Mouse (Mus musculus): Measurements from ENCODE around the gene Rhoj. TPM values are rescaled to one million over a fixed set of nuclear protein-coding genes. Genes with fewer than 3 reads are reported as not detected.
"Not testable (repeated sequence)": the region's sequence is repeated elsewhere in the genome, so short reads cannot be mapped to it uniquely, and the experiment has no call there.

Gene Rhoj
- polyA plus RNA-seq, 1 experiment from 2014 or later, result 26.0 TPM

DNA sequence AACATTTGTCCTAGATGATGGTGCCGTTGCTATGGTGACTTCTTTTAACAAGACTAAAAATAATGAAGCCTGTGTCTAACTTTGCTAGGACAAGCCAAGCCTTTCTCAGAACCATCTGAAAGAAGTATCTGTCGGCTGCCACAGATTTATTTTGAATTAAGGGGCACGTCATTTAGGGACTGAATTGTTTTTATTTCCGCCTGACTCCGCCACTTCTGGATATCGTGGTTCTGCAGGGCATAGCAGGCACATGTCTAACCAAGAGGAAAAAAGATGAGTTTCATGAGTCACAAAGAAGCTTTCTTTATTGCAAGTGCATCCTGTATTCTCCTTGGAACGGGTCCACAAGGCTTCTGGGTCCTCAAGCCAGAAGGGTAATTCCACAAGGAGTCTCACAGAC, 116.2 kb downstream of the Rhoj start:
- H3K9me3 ChIP-seq, result no peaks in the 10 kb centered on the region
- H3K27ac ChIP-seq, result no peak overlapping the region
- H3K4me1 ChIP-seq, result no peaks in the 10 kb centered on the region
- WGBS, result 75% methylated on average over 7 of the region's 7 CpGs
- no peaks in the 10 kb centered on the region for H3K27me3 ChIP-seq (ENCODE audit: insufficient read depth, poor library complexity, severe bottlenecking)
- no peak for DNase-seq (ENCODE audit: low spot score)
- H3K36me3 ChIP-seq, result no peaks in the 10 kb centered on the region
- H3K4me3 ChIP-seq, result no peak overlapping the region

DNA sequence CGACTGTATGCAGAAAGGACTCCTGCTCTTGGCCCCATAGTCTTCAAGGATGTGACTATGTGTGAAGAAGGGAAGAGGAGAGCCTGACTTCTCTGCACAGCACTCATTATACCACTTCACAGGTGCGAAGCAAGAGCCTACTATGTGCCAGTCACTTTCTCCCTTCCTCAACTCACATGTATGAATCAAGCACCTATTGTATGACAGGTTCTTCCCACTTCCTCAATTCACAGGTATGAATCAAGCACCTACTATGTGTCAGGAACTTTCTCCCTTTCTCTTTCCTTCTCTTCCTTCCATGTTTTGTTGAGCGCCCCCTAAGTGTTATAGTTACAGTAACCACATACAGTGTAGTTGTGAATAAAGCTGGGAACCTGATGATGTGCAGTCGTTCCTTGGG, 116.7 kb downstream of the Rhoj start:
- Histone ChIP-seq H3K4me3 (no peak overlapping the region), H3K27me3 (ENCODE audit: insufficient read depth, poor library complexity, severe bottlenecking) (no peaks in the 10 kb centered on the region), H3K9me3 (no peaks in the 10 kb centered on the region), H3K27ac (no peak overlapping the region), H3K4me1 (no peaks in the 10 kb centered on the region), H3K36me3 (no peaks in the 10 kb centered on the region)
- no peak for DNase-seq (ENCODE audit: low spot score)
- 82% methylated on average over 4 of the region's 4 CpGs for WGBS

DNA sequence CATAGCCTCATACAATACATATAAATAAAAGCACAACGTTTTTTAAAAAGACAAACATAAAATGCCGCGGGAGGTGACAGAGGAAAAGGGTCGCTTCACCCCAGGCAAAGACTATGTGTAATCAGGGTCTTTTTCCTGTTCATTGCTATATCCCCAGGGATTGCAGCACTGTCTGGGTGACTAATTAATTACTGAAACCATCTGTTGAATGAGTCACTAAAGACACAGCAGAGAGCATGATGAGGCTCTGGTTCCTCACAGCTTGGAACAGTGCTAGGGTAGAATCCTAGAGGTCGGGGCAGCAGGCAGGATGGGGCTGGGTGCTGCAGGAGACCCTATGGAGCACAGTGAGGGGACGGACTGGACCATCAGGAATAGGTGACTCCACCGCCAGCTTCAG, 117.8 kb downstream of the Rhoj start:
- DNase-seq (ENCODE audit: low spot score), result no peak

DNA sequence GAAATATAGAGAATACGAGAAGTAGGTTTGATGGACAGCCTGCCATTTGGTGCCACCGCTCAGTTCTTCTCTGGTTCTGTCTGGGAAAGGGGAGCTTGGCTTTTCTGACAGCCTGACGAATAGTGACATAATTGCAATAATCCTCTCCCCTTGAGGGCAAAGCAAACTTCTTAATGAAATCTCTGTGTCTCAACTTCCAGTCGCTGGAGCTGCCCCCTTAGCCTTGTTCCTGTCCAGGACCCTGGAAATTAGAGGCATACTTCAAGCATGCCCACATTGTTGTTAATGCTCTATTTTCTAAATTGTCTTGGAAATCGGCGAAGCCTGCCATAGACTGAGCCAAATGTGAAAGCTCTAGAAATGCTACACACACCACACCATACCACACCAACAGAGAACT, 120.6 kb downstream of the Rhoj start:
- H3K27ac ChIP-seq, result no peak overlapping the region
- H3K9me3 ChIP-seq, result no peaks in the 10 kb centered on the region
- no peak for DNase-seq (ENCODE audit: low spot score)
- H3K4me1 ChIP-seq, result no peaks in the 10 kb centered on the region
- no peak overlapping the region for H3K4me3 ChIP-seq
- WGBS, result 86% methylated on average over 6 of the region's 6 CpGs
- no peaks in the 10 kb centered on the region for H3K27me3 ChIP-seq (ENCODE audit: insufficient read depth, poor library complexity, severe bottlenecking)
- no peaks in the 10 kb centered on the region for H3K36me3 ChIP-seq

More for the DNA sequence above, 117.8 kb downstream of the Rhoj start:
- Histone ChIP-seq H3K4me3 (no peak overlapping the region), H3K4me1 (no peaks in the 10 kb centered on the region), H3K9me3 (no peaks in the 10 kb centered on the region), H3K27me3 (ENCODE audit: insufficient read depth, poor library complexity, severe bottlenecking) (no peaks in the 10 kb centered on the region), H3K27ac (no peak overlapping the region), H3K36me3 (no peaks in the 10 kb centered on the region)
- WGBS, result 80% methylated on average over 7 of the region's 7 CpGs

DNA sequence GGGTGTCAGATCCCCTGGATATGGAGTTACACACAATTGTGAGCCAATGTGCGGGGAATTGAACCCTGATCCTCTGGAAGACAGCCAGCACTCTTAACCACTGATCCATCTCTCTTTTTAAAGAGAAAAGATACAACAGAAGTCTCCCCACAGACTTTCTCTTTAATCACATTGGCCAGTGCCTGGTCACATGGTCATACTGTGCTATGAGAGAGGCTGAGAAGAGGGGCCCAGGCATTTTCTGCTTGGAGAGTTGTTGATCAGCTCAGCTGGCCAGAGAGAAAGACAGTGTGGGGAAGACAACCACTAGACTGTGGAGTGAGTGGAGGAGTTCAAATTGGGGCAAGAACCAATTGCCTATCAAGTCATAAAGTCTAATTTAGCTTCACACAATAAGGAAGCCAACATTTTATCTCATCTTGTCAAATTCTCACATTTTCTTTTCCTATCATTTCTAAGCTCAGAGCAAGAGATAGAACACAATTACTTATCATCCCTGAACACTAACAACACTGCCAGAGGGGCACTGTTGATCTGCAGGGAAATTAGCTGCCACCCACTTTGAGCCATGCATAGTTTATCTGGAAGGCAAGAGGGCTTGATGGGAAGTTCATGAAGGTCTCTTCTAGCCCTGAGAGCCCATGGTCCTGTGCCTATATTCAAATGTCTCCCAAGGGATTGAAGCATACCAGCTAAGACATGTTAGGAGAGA, 121.7 kb downstream of the Rhoj start:
- Histone ChIP-seq H3K36me3 (no peaks in the 10 kb centered on the region), H3K4me1 (no peaks in the 10 kb centered on the region), H3K27ac (no peak overlapping the region), H3K9me3 (no peaks in the 10 kb centered on the region), H3K4me3 (no peak overlapping the region), H3K27me3 (ENCODE audit: insufficient read depth, poor library complexity, severe bottlenecking) (no peaks in the 10 kb centered on the region)
- no peak for DNase-seq (ENCODE audit: low spot score)
- WGBS, result 78% methylated on average over 1 of the region's 1 CpGs

DNA sequence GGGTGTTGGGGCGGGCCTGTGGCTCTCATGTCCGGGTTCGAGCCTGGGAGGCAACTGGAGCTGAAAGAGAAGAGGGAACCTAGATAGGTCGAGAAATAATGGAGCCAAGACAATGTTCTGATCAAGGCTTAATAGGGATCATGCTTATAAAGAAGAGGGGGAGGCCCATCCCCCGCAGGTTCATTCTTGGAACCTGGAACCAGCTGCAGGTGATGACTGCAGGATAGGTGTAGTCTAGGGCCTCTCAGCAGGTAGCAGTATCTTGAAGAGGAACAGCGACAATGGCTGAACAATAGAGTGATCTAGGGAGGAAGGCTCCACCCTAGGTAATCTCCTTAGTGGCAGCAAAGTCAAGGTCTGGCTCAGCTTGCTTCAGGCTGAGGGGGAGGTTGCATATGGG, 124.3 kb downstream of the Rhoj start:
- WGBS, result 64% methylated on average over 6 of the region's 6 CpGs
- not testable (repeated sequence) for H3K27me3 ChIP-seq (ENCODE audit: insufficient read depth, poor library complexity, severe bottlenecking); H3K4me1 ChIP-seq; H3K9me3 ChIP-seq; H3K36me3 ChIP-seq; DNase-seq (ENCODE audit: low spot score); H3K27ac ChIP-seq; H3K4me3 ChIP-seq

DNA sequence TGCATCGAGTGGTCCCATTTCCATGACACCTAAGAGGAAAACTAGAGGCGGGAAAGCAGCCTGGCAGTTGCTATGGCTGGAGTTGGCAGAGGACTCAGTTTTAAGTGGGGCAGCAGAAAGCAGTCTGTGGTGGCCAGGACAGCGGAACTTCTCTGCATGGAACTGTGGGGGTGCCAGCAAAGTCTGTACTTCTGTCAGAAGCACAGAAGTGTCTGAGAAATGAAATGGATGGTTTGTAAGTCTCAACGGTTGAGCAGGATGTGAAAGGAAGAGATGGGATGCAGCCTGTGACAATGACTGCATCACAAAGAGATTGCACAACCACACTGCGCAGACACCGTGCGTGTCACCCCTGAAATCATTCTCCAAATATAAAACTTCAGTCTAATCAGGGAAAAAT, 138.1 kb downstream of the Rhoj start:
- WGBS, result 84% methylated on average over 7 of the region's 7 CpGs
- peaks cover 9% of the 10 kb centered on the region for H3K4me1 ChIP-seq
- H3K4me3 ChIP-seq, result no peak overlapping the region
- no peak for DNase-seq (ENCODE audit: low spot score)
- H3K27me3 ChIP-seq (ENCODE audit: insufficient read depth, poor library complexity, severe bottlenecking), result no peaks in the 10 kb centered on the region
- H3K27ac ChIP-seq, result no peak overlapping the region
- H3K36me3 ChIP-seq, result peaks cover 3% of the 10 kb centered on the region; the same call in 1 of the 2 replicates
- H3K9me3 ChIP-seq, result no peaks in the 10 kb centered on the region

DNA sequence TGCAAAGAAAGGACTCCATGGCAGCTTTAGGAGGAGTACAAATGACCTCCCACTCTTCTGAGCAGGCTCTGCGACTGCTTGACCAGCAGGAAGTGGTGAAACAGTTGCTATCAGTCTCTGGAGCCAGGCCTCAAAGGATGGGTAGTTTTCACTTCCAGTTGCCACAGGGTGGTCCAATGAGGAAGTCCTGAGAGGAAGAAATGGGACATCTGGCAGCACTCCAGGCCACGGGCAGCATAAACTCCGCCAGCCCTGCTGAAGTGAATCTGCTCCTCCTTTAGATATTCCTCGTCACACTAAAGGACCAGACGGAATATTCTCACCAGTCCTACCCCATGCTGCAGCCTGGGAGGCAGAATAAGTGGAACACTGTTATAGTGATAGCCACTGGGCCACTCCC, 140.8 kb downstream of the Rhoj start:
- WGBS, result 71% methylated on average over 5 of the region's 5 CpGs
- no peak for DNase-seq (ENCODE audit: low spot score)
- Histone ChIP-seq H3K36me3 (peaks cover 20% of the 10 kb centered on the region), H3K9me3 (no peaks in the 10 kb centered on the region), H3K4me1 (peaks cover 7% of the 10 kb centered on the region), H3K27ac (no peak overlapping the region), H3K27me3 (ENCODE audit: insufficient read depth, poor library complexity, severe bottlenecking) (no peaks in the 10 kb centered on the region), H3K4me3 (no peak overlapping the region)

DNA sequence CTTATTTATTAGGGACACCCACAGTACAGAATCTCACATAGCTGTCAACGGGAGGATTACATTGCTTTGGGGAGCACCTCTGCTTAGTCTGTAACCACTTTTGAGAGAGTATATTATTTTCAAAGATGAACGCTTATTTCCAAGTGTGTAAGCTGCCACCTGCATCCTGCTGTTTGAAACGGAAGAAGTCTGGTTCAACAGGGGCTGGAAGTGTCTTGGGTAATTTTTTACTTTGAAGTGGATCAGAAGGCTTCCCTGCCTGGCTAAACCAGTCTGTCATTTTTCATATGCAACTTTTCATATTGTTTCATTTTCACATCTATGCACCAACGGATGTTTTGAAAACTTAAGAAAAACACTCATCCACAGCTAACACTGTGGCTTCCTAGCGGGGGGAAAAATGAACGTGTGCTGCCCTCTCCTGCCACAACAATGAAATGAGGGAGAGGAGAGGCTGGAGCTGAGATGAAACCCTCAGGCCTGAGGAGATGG, 141.4 kb downstream of the Rhoj start:
- Histone ChIP-seq H3K4me3 (no peak overlapping the region), H3K27me3 (ENCODE audit: insufficient read depth, poor library complexity, severe bottlenecking) (no peaks in the 10 kb centered on the region), H3K4me1 (peaks cover 1% of the 10 kb centered on the region; the same call in 1 of the 2 replicates), H3K36me3 (peaks cover 20% of the 10 kb centered on the region), H3K27ac (no peak overlapping the region), H3K9me3 (no peaks in the 10 kb centered on the region)
- 77% methylated on average over 6 of the region's 6 CpGs for WGBS
- no peak for DNase-seq (ENCODE audit: low spot score)

DNA sequence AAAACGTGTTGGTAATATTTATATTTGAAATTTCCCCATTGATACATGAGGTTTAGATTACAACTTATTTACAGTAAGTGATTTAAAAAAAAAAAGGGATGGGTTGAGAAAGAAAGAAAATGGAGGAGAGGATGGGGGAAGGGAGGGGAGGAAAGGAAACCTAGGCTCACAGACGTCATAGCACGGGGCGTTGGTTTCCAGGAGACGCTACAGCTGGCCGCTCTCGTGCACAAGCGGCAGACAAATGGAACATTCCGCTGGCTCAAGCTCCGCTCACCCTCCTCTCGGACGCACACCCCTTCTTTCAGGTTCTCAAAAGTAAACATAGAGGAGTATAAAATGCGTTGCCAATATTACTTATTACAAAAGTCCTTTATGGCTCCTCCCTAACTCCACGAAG, 141.9 kb downstream of the Rhoj start:
- Histone ChIP-seq H3K9me3 (no peaks in the 10 kb centered on the region), H3K27ac (no peak overlapping the region), H3K4me1 (no peaks in the 10 kb centered on the region), H3K36me3 (peaks cover 24% of the 10 kb centered on the region), H3K4me3 (no peak overlapping the region), H3K27me3 (ENCODE audit: insufficient read depth, poor library complexity, severe bottlenecking) (no peaks in the 10 kb centered on the region)
- DNase-seq (ENCODE audit: low spot score), result no peak
- 81% methylated on average over 14 of the region's 14 CpGs for WGBS

DNA sequence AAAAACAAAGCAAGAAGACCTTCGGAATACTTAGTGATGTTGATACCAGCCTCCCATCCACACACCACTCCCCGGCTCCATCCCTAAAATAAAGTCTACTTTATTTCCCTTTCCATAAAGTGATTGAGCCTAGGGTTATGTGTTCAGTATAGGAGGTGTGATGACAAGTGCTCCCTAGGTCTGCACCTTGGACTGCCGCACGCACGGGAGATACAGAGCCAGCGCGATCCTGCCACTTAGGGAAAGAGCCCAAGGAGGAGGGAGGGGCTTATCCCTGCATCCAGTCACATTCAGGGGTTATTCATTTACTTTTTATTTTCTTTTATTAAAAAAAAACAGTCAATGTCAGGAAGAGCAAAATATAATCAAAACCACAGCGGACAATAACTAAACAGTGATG, 142.5 kb downstream of the Rhoj start:
- no peak for DNase-seq (ENCODE audit: low spot score)
- H3K27me3 ChIP-seq (ENCODE audit: insufficient read depth, poor library complexity, severe bottlenecking), result no peaks in the 10 kb centered on the region
- no peaks in the 10 kb centered on the region for H3K9me3 ChIP-seq
- no peak overlapping the region for H3K27ac ChIP-seq
- WGBS, result 90% methylated on average over 8 of the region's 8 CpGs
- H3K36me3 ChIP-seq, result peaks cover 24% of the 10 kb centered on the region
- no peak overlapping the region for H3K4me3 ChIP-seq
- H3K4me1 ChIP-seq, result no peaks in the 10 kb centered on the region
